Mouse (Mus musculus) hindbrain, postnatal 0 days (tissue): ENCODE data around the gene Cfd. TPM values are rescaled to one million over a fixed set of nuclear protein-coding genes. Genes with fewer than 3 reads are reported as not detected.

Experiments used
- ATAC-seq: fragments of 200-750 bp; cut with Nextera tagmentation; 2 replicates; pipeline ENCODE4 v1.8.0; 2017; ENCODE audit warnings: mild to moderate bottlenecking, moderate TSS enrichment, moderate library complexity
- DNase-seq: peaks from one replicate; pipeline ENCODE4 v3.0.0-alpha.2; 2015; ENCODE audit warnings: low spot score
- H3K27ac ChIP-seq: fragments of 300-500 bp; sonication (generic); 2 replicates; pipeline ENCODE4 v1.5.1; 2014; ENCODE audit warnings: mild to moderate bottlenecking
- H3K27me3 ChIP-seq: fragments of 300-500 bp; sonication (generic); 2 replicates; pipeline ENCODE4 v1.6.1; 2014; ENCODE audit warnings: low read length, mixed read lengths; ENCODE audit not compliant: insufficient read depth
- H3K36me3 ChIP-seq: fragments of 300-500 bp; sonication (generic); 2 replicates; pipeline ENCODE4 v1.6.1; 2014; ENCODE audit warnings: low read length, mixed read lengths; ENCODE audit not compliant: insufficient read depth
- H3K4me1 ChIP-seq: fragments of 300-500 bp; sonication (generic); 2 replicates; pipeline ENCODE4 v1.6.1; 2014; ENCODE audit warnings: antibody characterized with exemption, low read length, mixed read lengths; ENCODE audit not compliant: insufficient read depth
- H3K4me2 ChIP-seq: fragments of 300-500 bp; sonication (generic); 2 replicates; pipeline ENCODE4 v1.6.1; 2014; ENCODE audit warnings: low read depth, mild to moderate bottlenecking, low read length, moderate library complexity, mixed read lengths
- H3K4me3 ChIP-seq: fragments of 300-500 bp; sonication (generic); 2 replicates; pipeline ENCODE4 v1.5.1; 2014; ENCODE audit warnings: low read length
- H3K9ac ChIP-seq: fragments of 300-500 bp; sonication (generic); replicated peaks from 2 replicates; pipeline ENCODE4 v1.6.1; 2014; ENCODE audit warnings: mild to moderate bottlenecking, low read length, moderate library complexity, mixed read lengths
- H3K9me3 ChIP-seq: fragments of 300-500 bp; sonication (generic); 2 replicates; pipeline ENCODE4 v1.6.1; 2016; ENCODE audit warnings: low read length, mixed read lengths
- CTCF ChIP-seq: IDR thresholded peaks from 2 replicates; pipeline ENCODE4 v1.5.1; 2016; ENCODE audit warnings: antibody characterized with exemption, control low read depth, low read depth
- WGBS: fragments of 180-500 bp; shearing (Covaris S2); extraction: QIAGEN DNeasy Blood & Tissue Kit; methylation state at CpG from one replicate; pipeline ENCODE4 v1.1.7; 2014; 5-methylcytosine and 5-hydroxymethylcytosine counted together
- polyA plus RNA-seq: library from polyadenylated mRNA; unstranded; fragments of >200 nt; fragmentation: Nextera tagmentation; extraction: Ambion mirVana; gene quantifications from 2 replicates; pipeline ENCODE4 v1.2.1, GENCODE M21; 2015
- total RNA-seq: library from RNA; depleted of rRNA; stranded (reverse); fragments of >200 nt; gene quantifications from 2 replicates; pipeline ENCODE4 v1.2.3, GENCODE M21; 2014

Cfd gene
- total and polyA plus RNA-seq, 2 experiments from 2014 or later: not detected

GRCm38 (mm10) chr10:79924998-79925784 lies 34.5 kb downstream of the Cfd start:
- 10% methylated on average over 29 of the region's 29 CpGs for WGBS
- H3K27ac ChIP-seq: no peak overlapping the region
- peak; percentile 100 for TF ChIP-seq CTCF

GRCm38 (mm10) chr10:79925785-79926490 lies 35.3 kb downstream of the Cfd start:
- Histone ChIP-seq H3K9ac (peak overlapping the region; percentile 76), H3K4me3 (peak overlapping the region; percentile 86), H3K4me1 (0 out of 2 replicates have a peak, but pooled peaks cover 9% of the 10 kb centered on the region), H3K27me3 (peaks cover 23% of the 10 kb centered on the region), H3K36me3 (no peaks in the 10 kb centered on the region), H3K9me3 (no peaks in the 10 kb centered on the region), H3K4me2 (peak overlapping the region; percentile 96), H3K27ac (peak overlapping the region; percentile 88; the same call in 1 of the 2 replicates)
- DNase-seq: no peak
- 10% methylated on average over 15 of the region's 15 CpGs for WGBS
- no peak for ATAC-seq
- TF ChIP-seq CTCF: no peak

More at GRCm38 (mm10) chr10:79924998-79925784, 34.5 kb downstream of the Cfd start:
- DNase-seq (peak; percentile 94), ATAC-seq (peak; percentile 3; the same call in 1 of the 2 replicates)
- H3K27me3 ChIP-seq: peaks cover 30% of the 10 kb centered on the region
- H3K9ac ChIP-seq: no peak overlapping the region
- H3K4me2 ChIP-seq: peak overlapping the region; percentile 96
- peaks cover 13% of the 10 kb centered on the region; the same call in 1 of the 2 replicates for H3K4me1 ChIP-seq
- H3K9me3 ChIP-seq: no peaks in the 10 kb centered on the region
- no peak overlapping the region for H3K4me3 ChIP-seq
- no peaks in the 10 kb centered on the region for H3K36me3 ChIP-seq

- WGBS: under 1% methylated on average over 63 of the region's 63 CpGs
- peaks cover 17% of the 10 kb centered on the region for H3K27me3 ChIP-seq
- H3K4me2 ChIP-seq: peak within 1 kb of the TSS; percentile 96
- H3K4me3 ChIP-seq: peak within 1 kb of the TSS; percentile 86
- H3K27ac ChIP-seq: peak within 1 kb of the TSS; percentile 88
- H3K36me3 ChIP-seq: no peaks in the 10 kb centered on the region
- H3K4me1 ChIP-seq: 0 out of 2 replicates have a peak, but pooled peaks cover 4% of the 10 kb centered on the region
- no peak; the same call in 1 of the 2 replicates for TF ChIP-seq CTCF
- peak within 1 kb of the TSS; percentile 76 for H3K9ac ChIP-seq
- H3K9me3 ChIP-seq: no peaks in the 10 kb centered on the region
- ATAC-seq (peak; percentile 80), DNase-seq (peak; percentile 95)
These were observed 36.1 kb downstream of the Cfd start, which contains the start of gene Arid3a for GRCm38 (mm10) chr10:79926491-79927323. Arid3a (plus strand) TSS chr10:79927043.

GRCm38 (mm10) chr10:79927324-79928029 lies 36.8 kb downstream of the Cfd start:
- under 1% methylated on average over 54 of the region's 54 CpGs for WGBS
- H3K36me3 ChIP-seq: no peaks in the 10 kb centered on the region
- peak; percentile 48 for TF ChIP-seq CTCF
- ATAC-seq: peak; percentile 31
- peaks cover 9% of the 10 kb centered on the region for H3K27me3 ChIP-seq
- H3K4me1 ChIP-seq: 0 out of 2 replicates have a peak, but pooled peaks cover 3% of the 10 kb centered on the region
- DNase-seq: peak; percentile 60
- peak overlapping the region; percentile 86 for H3K4me3 ChIP-seq
- H3K9ac ChIP-seq: peak overlapping the region; percentile 76
- H3K4me2 ChIP-seq: peak overlapping the region; percentile 96
- H3K9me3 ChIP-seq: no peaks in the 10 kb centered on the region
- H3K27ac ChIP-seq: peak overlapping the region; percentile 88

GRCm38 (mm10) chr10:79928030-79928694 lies 37.5 kb downstream of the Cfd start:
- 3% methylated on average over 23 of the region's 29 CpGs for WGBS
- Histone ChIP-seq H3K9ac (peak overlapping the region; percentile 76), H3K4me3 (peak overlapping the region; percentile 86), H3K4me2 (peak overlapping the region; percentile 96), H3K36me3 (no peaks in the 10 kb centered on the region), H3K9me3 (no peaks in the 10 kb centered on the region), H3K27me3 (peaks cover 2% of the 10 kb centered on the region; the same call in 1 of the 2 replicates), H3K27ac (peak overlapping the region; percentile 88), H3K4me1 (0 out of 2 replicates have a peak, but pooled peaks cover 9% of the 10 kb centered on the region)
- DNase-seq (peak; percentile 46), ATAC-seq (no peak)
- no peak for TF ChIP-seq CTCF
